Mouse (Mus musculus): ENCODE results near the gene Slamf8. TPM values are rescaled to one million over a fixed set of nuclear protein-coding genes. Genes with fewer than 3 reads are reported as not detected.

Slamf8 gene
- polyA plus RNA-seq, 1 experiment from 2014 or later: 0.08 TPM

DNA sequence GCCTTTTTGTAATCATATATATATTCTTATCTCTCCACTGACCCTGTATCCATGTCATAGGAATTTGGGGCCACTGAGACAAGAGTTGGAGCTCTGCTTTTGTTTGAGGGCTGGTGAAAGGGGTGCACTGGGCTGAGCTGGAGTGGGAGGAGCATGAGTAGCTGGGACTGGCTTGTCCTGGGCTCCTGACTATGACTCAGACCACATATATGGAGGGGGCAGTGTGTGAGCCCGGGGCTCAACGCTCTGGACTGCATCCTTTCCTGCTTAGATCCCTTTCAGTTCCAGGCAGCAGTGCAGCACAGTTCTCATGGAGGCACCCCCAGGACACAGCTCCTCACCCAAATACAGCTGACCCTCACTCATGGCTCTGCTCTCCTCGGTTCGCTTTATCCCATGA is 44.3 kb downstream of the Slamf8 start:
- no peaks in the 10 kb centered on the region for H3K36me3 ChIP-seq (ENCODE audit: control insufficient read depth, insufficient read depth, low read length)
- DNase-seq (ENCODE audit: low spot score): no peak
- H3K4me2 ChIP-seq (ENCODE audit: low read depth, severe bottlenecking): no peak overlapping the region
- ATAC-seq (ENCODE audit: insufficient number of reproducible peaks, low FRiP score, low TSS enrichment, low read depth): no peak
- WGBS: 91% methylated on average over 4 of the region's 4 CpGs
- H3K27ac ChIP-seq (replicated peaks; ENCODE audit: low read depth, low read length): no peak overlapping the region
- no peaks in the 10 kb centered on the region for H3K9me3 ChIP-seq (ENCODE audit: control insufficient read depth, low read length)
- no peak overlapping the region for H3K9ac ChIP-seq (ENCODE audit: low read length)
- no peaks in the 10 kb centered on the region for H3K27me3 ChIP-seq (ENCODE audit: control insufficient read depth, insufficient read depth, low read length)
- H3K4me1 ChIP-seq (ENCODE audit: control insufficient read depth, insufficient read depth, low read length): peaks cover 17% of the 10 kb centered on the region
- no peak overlapping the region for H3K4me3 ChIP-seq (ENCODE audit: low read depth, low read length)

DNA sequence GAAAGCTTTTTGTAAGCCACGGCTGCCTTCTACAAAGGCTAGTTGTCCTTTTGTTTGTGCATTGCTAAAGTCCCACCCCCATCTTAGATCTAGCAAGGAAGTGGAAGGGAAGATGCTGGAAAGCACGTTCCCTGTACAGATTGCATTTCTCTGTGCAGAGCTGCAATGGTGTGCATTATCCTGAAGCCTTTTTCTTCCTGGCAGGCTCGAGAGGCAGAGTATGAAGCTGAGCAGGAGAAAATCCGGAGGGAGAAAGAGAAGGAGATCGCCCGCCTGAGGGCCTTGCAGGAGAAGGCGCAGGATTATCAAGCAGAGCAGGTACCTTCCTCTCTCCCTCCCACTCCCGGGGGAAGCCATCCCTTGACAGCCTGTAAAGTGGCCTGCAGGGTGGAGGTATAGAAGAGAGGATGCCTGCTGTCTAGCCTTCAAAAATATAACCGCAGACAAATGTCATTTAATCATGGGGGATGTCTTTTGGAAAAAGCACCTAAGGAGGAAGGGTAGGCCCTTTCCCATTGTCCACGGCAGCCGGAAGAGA is 50.0 kb downstream of the Slamf8 start:
- ATAC-seq (ENCODE audit: insufficient number of reproducible peaks, low FRiP score, low TSS enrichment, low read depth) (no peak), DNase-seq (ENCODE audit: low spot score) (no peak)
- Histone ChIP-seq H3K4me3 (ENCODE audit: low read depth, low read length) (no peak overlapping the region), H3K27me3 (ENCODE audit: control insufficient read depth, insufficient read depth, low read length) (no peaks in the 10 kb centered on the region), H3K4me2 (ENCODE audit: low read depth, severe bottlenecking) (no peak overlapping the region), H3K27ac (replicated peaks; ENCODE audit: low read depth, low read length) (no peak overlapping the region), H3K36me3 (ENCODE audit: control insufficient read depth, insufficient read depth, low read length) (no peaks in the 10 kb centered on the region), H3K9ac (ENCODE audit: low read length) (no peak overlapping the region), H3K9me3 (ENCODE audit: control insufficient read depth, low read length) (no peaks in the 10 kb centered on the region), H3K4me1 (ENCODE audit: control insufficient read depth, insufficient read depth, low read length) (no peaks in the 10 kb centered on the region)
- WGBS: 62% methylated on average over 11 of the region's 11 CpGs

DNA sequence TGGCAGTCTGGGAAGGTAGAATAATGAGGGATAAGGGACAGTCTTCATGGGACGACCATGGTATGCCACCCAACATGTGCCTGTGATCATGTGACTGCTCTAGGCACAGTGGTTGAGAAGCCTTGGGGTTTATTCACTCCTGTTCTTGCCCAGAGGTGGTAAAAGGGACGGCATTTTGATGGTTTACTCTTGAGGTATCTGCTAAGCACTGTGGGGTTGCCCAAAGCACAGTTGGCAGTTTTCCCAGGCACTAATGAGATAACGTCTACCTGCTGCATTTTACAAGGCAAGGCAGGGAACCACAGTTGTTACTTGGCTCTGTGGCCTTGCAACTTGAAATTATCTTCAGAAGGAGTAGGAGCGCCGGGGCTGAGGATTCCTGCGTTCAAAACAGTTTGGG is 50.5 kb downstream of the Slamf8 start:
- ATAC-seq (ENCODE audit: insufficient number of reproducible peaks, low FRiP score, low TSS enrichment, low read depth): no peak

DNA sequence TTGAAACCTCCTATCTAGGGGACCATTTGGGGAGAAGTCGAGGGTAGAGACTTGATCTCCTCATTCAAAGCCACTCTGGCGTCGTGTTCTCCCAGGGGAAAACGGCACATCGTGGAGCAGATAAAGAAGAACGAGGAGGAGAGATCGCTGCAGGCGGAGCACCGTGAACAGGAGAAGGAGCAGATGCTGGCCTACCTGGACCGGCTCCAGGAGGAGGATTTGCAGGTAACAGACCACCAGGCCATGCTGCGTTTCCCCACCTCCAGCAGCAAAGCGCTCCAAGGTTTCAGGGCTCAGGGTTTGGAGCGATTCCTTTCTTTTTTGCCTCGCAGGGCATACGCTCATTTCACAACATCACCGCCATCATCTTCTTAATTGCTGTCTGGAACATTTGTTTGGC is 55.3 kb downstream of the Slamf8 start:
- 87% methylated on average over 16 of the region's 16 CpGs for WGBS
- H3K36me3 ChIP-seq (ENCODE audit: control insufficient read depth, insufficient read depth, low read length): no peaks in the 10 kb centered on the region
- ATAC-seq (ENCODE audit: insufficient number of reproducible peaks, low FRiP score, low TSS enrichment, low read depth) (no peak), DNase-seq (ENCODE audit: low spot score) (no peak)
- H3K9ac ChIP-seq (ENCODE audit: low read length): no peak overlapping the region
- no peak overlapping the region for H3K4me2 ChIP-seq (ENCODE audit: low read depth, severe bottlenecking)
- H3K9me3 ChIP-seq (ENCODE audit: control insufficient read depth, low read length): no peaks in the 10 kb centered on the region
- no peak overlapping the region for H3K27ac ChIP-seq (replicated peaks; ENCODE audit: low read depth, low read length)
- H3K27me3 ChIP-seq (ENCODE audit: control insufficient read depth, insufficient read depth, low read length): no peaks in the 10 kb centered on the region
- H3K4me1 ChIP-seq (ENCODE audit: control insufficient read depth, insufficient read depth, low read length): peaks cover 19% of the 10 kb centered on the region
- H3K4me3 ChIP-seq (ENCODE audit: low read depth, low read length): no peak overlapping the region

More for the DNA sequence above, 50.5 kb downstream of the Slamf8 start:
- Histone ChIP-seq H3K36me3 (ENCODE audit: control insufficient read depth, insufficient read depth, low read length) (no peaks in the 10 kb centered on the region), H3K4me2 (ENCODE audit: low read depth, severe bottlenecking) (no peak overlapping the region), H3K27ac (replicated peaks; ENCODE audit: low read depth, low read length) (no peak overlapping the region), H3K27me3 (ENCODE audit: control insufficient read depth, insufficient read depth, low read length) (no peaks in the 10 kb centered on the region), H3K4me1 (ENCODE audit: control insufficient read depth, insufficient read depth, low read length) (no peaks in the 10 kb centered on the region), H3K9me3 (ENCODE audit: control insufficient read depth, low read length) (no peaks in the 10 kb centered on the region), H3K9ac (ENCODE audit: low read length) (no peak overlapping the region), H3K4me3 (ENCODE audit: low read depth, low read length) (no peak overlapping the region)
- WGBS: 57% methylated on average over 6 of the region's 6 CpGs
- DNase-seq (ENCODE audit: low spot score): no peak

DNA sequence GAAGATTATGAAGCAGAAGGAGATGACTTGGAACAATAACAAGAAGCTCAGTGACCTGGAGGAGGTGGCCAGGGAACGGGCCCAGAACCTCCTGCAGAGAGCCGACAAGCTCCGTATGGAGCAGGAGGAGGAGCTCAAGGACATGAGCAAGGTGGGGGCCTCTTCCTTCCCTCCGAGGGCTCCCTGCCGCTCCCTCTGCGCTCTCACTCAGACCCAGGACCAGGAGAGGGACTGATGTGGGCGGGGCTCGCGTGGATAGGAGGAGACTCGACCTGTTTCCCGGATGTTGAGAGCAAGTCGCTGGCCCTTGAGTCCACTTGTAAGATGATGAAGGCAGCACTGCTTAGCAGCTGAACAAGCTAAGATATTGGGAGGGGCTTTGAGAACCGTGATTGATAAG is 57.8 kb downstream of the Slamf8 start:
- Histone ChIP-seq H3K9me3 (ENCODE audit: control insufficient read depth, low read length) (no peaks in the 10 kb centered on the region), H3K4me2 (ENCODE audit: low read depth, severe bottlenecking) (peak overlapping the region; percentile 43), H3K27me3 (ENCODE audit: control insufficient read depth, insufficient read depth, low read length) (no peaks in the 10 kb centered on the region), H3K27ac (replicated peaks; ENCODE audit: low read depth, low read length) (no peak overlapping the region), H3K4me3 (ENCODE audit: low read depth, low read length) (peak overlapping the region; percentile 14; the same call in 1 of the 2 replicates), H3K36me3 (ENCODE audit: control insufficient read depth, insufficient read depth, low read length) (no peaks in the 10 kb centered on the region), H3K9ac (ENCODE audit: low read length) (no peak overlapping the region), H3K4me1 (ENCODE audit: control insufficient read depth, insufficient read depth, low read length) (peaks cover 19% of the 10 kb centered on the region)
- 2% methylated on average over 13 of the region's 13 CpGs for WGBS
- ATAC-seq (ENCODE audit: insufficient number of reproducible peaks, low FRiP score, low TSS enrichment, low read depth) (peak; percentile 44), DNase-seq (ENCODE audit: low spot score) (peak; percentile 77)

Other genes with a start within 250 kb of the Slamf8 start
- gene Kcnj10, start 249.4 kb downstream of the Slamf8 start, polyA plus RNA-seq (2014; fragmentation: Nextera tagmentation; extraction: Ambion mirVana): 0.07 and 0.11 TPM in 2 replicates
- gene Pigm, start 214.0 kb downstream of the Slamf8 start, polyA plus RNA-seq (2014; fragmentation: Nextera tagmentation; extraction: Ambion mirVana): 12.4 and 12.6 TPM in 2 replicates
- 0.25 TPM in 1 of 2 replicates, not detected in the other for gene Slamf9, start 115.2 kb downstream of the Slamf8 start, polyA plus RNA-seq (2014; fragmentation: Nextera tagmentation; extraction: Ambion mirVana)
- gene Igsf9, start 108.8 kb downstream of the Slamf8 start, polyA plus RNA-seq (2014; fragmentation: Nextera tagmentation; extraction: Ambion mirVana): 52.7 and 53.1 TPM in 2 replicates
- gene Tagln2, start 90.5 kb downstream of the Slamf8 start, polyA plus RNA-seq (2014; fragmentation: Nextera tagmentation; extraction: Ambion mirVana): 53.6 and 56.0 TPM in 2 replicates
- gene Cfap45, start 69.8 kb downstream of the Slamf8 start, polyA plus RNA-seq (2014; fragmentation: Nextera tagmentation; extraction: Ambion mirVana): 0.68 and 1.3 TPM in 2 replicates
- 0.14 TPM in 1 of 2 replicates, not detected in the other for gene Vsig8, start 34.6 kb downstream of the Slamf8 start, polyA plus RNA-seq (2014; fragmentation: Nextera tagmentation; extraction: Ambion mirVana)
- 1.1 and 1.7 TPM in 2 replicates for gene Fcrl6, start 12.0 kb upstream of the Slamf8 start, polyA plus RNA-seq (2014; fragmentation: Nextera tagmentation; extraction: Ambion mirVana)
- 13.1 and 13.8 TPM in 2 replicates for gene Dusp23, start 42.4 kb upstream of the Slamf8 start, polyA plus RNA-seq (2014; fragmentation: Nextera tagmentation; extraction: Ambion mirVana)
- gene Crp, start 107.5 kb upstream of the Slamf8 start, polyA plus RNA-seq (2014; fragmentation: Nextera tagmentation; extraction: Ambion mirVana): not detected in 2 replicates

All from limb, embryonic 11.5 days (tissue).